Mouse (Mus musculus): Measurements from ENCODE around the gene Tenm4.

Gene Tenm4

DNA sequence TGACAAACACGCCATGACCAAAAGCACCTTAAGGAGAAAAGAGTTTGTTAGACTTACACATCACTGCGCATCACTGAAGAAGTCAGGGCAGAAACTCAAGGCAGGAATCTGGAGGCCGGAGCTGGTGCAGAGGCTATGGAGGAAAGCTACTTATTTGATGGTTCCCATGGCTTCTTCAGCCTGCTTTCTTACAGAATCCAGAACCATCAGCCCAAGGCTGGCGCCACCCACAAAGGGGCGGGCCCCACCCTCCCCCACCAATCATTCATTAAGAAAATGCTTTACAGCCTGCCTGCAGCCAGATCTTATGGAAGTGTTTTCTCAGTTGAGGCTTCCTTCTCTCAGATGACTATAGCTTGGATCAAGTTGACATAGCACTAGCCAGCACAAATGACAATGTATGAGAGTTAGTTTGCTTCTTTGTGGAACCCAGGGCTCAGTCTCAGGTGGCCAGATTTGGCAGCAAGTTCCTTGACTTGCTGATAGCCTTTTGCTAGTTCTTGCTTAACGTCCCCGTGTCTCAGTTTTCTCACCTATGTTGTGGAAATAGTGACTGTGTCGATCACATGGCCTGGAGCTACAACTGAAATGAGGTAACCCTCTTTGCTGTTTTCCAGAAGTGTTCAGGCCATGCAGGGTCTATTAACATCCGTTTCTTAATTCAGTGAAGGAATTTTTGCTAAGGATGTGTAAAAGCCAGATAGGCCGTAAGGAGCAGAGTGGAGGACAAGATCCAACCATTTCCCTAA is 32.9 kb downstream of the Tenm4 start:
- in situ Hi-C loops (cut with MboI, MseI): no loop called here

GRCm38 (mm10) chr7:96204809-96205350 is 33.8 kb downstream of the Tenm4 start:
- in situ Hi-C loops (cut with MboI, MseI): no loop called here

- in situ Hi-C loops (cut with MboI, MseI): no loop called here
Measured at GRCm38 (mm10) chr7:96207071-96207470, 36.0 kb downstream of the Tenm4 start.

- in situ Hi-C loops (cut with MboI, MseI): no loop called here
Measured at GRCm38 (mm10) chr7:96209783-96210524, 38.9 kb downstream of the Tenm4 start.

- in situ Hi-C loops (cut with MboI, MseI): no loop called here
Measured at GRCm38 (mm10) chr7:96210525-96211369, 39.7 kb downstream of the Tenm4 start.

DNA sequence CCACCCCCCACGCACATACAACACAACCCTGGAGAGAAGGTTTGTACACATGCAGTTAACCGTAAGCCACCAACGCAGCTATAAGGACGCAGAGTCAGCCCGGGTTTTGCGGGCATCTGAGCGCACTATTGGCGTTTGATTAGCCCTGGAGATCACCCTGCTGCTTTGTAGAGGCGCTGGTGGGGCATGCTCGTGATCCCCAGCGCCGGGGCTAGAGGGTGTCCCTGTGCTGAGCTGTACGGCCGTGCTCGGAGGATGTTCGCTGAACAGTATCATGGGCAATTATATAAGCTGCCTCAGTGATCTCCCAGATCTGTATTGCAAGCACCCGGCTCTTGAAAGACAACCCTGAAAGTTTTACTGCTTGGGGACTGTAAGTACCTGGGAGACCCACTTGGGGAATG is 40.6 kb downstream of the Tenm4 start:
- in situ Hi-C loops (cut with MboI, MseI): no loop called here

DNA sequence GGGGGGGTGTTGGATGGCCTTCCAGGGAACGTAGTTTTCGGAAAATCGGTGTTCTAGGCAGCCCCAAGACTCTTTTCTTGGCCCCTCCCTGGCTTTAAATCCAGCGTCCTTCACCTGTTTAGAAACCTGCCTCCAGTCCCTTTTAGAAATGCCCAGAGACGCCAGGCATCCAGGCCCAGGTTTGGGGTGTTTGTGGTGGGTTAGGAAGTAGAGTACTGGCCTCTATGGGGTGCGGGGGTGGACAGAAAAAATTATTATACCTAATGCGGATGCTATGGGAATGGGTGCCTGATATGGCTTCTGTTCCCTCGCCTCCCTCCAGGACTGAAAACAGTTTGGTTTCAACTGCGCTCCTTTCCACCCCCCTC is 41.2 kb downstream of the Tenm4 start:
- in situ Hi-C loops (cut with MboI, MseI): no loop called here

DNA sequence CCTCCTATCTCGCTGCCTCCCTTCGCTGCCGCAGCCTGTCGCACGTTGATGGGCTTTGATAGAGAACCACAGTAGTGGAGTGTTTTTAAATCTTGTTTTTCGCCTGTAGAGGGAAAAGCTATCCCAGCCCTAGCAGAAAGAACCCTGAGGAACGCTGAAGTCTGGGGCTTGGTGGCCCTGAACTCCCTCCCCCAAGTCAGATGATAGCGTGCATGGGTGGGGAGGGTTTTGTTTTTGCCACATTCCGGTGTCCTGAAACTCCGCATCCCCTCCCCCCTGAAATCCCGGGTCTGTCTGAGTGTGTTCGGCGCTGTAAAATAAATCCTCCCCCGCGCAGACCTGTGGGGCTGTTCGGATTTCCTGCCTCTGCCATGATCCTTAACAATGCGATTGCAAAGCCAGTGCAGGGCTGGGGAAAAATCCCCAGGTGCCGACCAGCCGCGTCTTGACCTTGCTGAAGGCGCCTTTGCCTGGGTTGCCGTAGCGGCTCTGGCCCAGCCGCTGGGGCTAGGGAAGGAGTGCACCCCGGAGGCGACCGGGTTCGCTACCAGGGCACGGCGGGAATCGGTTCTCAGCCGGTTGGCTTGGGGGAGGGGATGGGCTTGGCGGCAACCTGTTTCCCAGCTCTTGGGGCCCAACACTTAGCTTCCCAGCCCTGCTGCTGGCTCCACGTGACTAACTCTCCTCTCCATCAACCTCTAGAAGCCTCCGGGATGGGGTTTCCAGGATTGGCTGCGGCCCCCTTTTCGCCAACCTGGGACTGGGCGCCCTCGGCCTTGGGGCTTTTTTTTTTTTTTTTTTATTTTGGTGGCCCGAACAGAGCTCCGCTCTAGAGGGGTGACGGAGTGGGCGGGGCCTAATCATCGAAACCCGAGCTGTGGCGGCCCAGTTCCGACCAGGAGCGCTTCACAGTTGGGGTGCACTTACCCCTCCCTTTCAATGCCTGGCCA is 41.8 kb downstream of the Tenm4 start:
- in situ Hi-C loops (cut with MboI, MseI): no loop called here

DNA sequence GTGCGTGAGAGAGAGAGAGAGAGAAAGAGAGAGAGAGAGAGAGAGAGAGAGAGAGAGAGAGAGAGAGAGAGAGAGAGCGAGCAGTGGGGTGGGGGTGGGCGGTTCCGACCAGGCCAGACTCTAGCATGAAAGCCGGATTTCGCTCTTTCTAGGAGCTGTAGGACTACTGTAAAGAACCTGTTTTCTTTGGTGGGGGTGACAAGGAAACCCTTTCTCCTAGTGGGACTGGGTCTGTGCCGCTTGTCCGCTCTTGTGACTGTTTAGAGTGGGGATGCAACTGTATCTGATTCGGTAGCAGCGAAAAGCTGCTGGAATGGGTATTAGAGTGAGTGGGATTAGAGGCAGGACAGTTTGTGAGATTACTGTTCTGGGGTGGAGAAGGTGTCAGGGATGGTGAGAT is 42.7 kb downstream of the Tenm4 start:
- in situ Hi-C loops (cut with MboI, MseI): no loop called here

- in situ Hi-C loops (cut with MboI, MseI): no loop called here
Measured at GRCm38 (mm10) chr7:96214876-96215275, 43.8 kb downstream of the Tenm4 start.

- in situ Hi-C loops (cut with MboI, MseI): no loop called here
Measured at GRCm38 (mm10) chr7:96215894-96216509, 45.0 kb downstream of the Tenm4 start.

- in situ Hi-C loops (cut with MboI, MseI): no loop called here
Measured at GRCm38 (mm10) chr7:96219386-96219785, 48.3 kb downstream of the Tenm4 start.

DNA sequence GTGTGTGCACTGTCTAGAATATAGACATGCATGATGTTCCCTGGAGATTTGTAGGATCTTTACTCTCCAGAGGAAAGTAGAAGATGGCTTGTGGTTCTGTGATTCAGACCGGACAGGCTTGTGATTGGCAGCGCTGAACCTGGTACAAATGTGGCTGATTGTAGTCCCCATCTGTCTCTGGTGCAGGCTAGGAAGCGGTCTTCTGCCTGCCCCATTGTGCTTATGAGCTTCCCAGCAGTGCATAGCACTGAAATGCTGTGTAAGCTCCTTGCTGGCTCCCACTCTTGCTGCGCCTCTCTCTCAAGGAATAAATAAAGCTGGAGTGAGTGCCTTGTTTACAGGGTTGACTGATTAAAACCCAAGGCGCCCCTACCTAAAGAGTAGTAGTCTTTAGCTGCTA is 49.6 kb downstream of the Tenm4 start:
- in situ Hi-C loops (cut with MboI, MseI): no loop called here

GRCm38 (mm10) chr7:96222569-96222968 is 51.5 kb downstream of the Tenm4 start:
- in situ Hi-C loops (cut with MboI, MseI): no loop called here

- in situ Hi-C loops (cut with MboI, MseI): no loop called here
Measured at GRCm38 (mm10) chr7:96228562-96229268, 57.7 kb downstream of the Tenm4 start.

GRCm38 (mm10) chr7:96230006-96230719 is 59.1 kb downstream of the Tenm4 start:
- in situ Hi-C loops (cut with MboI, MseI): no loop called here

DNA sequence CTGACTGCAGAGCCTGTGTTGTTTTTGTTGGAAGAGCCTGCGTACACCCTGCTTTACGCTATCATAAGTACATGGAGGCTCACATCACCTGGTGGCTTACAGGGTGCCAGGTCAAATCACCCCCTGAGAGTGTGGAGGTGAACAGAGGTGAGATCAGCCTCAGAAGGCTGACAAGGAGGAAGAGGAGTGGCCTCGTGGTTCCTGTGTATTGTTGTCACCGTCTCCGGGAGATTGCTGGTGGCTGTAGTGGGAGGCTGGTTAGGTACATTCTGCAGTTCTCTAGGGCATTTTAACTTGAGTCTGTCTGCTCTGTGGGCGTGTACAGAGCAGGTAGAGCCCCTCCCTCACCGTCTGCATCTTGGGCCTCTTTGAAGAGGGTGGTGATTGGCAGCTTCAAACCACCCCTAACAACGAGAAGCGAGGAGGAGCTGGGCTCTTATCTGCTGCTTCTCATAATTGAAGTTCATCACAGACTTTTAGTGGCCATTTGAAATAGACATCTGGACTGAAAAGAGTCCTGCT is 59.7 kb downstream of the Tenm4 start:
- in situ Hi-C loops (cut with MboI, MseI): no loop called here

GRCm38 (mm10) chr7:96235847-96236246 is 64.8 kb downstream of the Tenm4 start:
- in situ Hi-C loops (cut with MboI, MseI): no loop called here

DNA sequence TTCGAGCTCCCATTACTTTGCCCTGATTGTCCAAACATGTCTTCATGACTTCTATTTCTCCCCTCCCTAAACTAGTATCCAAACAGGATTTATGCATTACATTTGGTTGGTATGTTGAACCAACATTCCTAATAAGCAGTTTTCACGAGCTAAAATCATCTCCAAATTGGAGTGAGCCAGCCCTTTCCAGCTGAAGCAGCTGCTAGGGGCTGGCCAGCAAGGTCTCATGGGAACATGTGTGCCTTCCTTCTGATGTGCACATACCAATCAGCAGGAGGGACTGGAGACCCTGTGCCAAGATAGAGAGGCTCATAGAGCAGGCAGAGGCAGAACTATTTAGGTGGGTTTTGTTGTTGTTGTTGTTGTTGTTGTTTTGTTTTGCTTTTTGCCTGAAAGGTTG is 69.6 kb downstream of the Tenm4 start:
- in situ Hi-C loops (cut with MboI, MseI): no loop called here

All from T-helper 2 cell (primary cell).